Mouse (Mus musculus) heart, adult 2 months (tissue): Measurements from ENCODE around the gene Olfm1.

Experiments used
- CTCF ChIP-seq: fragments of 200-600 bp; IDR thresholded peaks from 2 replicates; pipeline ENCODE4 v1.8.1; 2022; ENCODE audit warnings: antibody characterized with exemption, mild to moderate bottlenecking, moderate library complexity
- EP300 ChIP-seq: fragments of 200-500 bp; IDR thresholded peaks from 2 replicates; pipeline ENCODE4 v1.6.1; 2011; ENCODE audit warnings: low read depth, low read length, control low read depth; ENCODE audit not compliant: insufficient read depth
- POLR2A ChIP-seq: fragments of 200-500 bp; IDR thresholded peaks from 2 replicates; pipeline ENCODE4 v1.6.1; 2011; ENCODE audit warnings: mild to moderate bottlenecking, low read depth, low read length, control low read depth; ENCODE audit not compliant: insufficient read depth

DNA sequence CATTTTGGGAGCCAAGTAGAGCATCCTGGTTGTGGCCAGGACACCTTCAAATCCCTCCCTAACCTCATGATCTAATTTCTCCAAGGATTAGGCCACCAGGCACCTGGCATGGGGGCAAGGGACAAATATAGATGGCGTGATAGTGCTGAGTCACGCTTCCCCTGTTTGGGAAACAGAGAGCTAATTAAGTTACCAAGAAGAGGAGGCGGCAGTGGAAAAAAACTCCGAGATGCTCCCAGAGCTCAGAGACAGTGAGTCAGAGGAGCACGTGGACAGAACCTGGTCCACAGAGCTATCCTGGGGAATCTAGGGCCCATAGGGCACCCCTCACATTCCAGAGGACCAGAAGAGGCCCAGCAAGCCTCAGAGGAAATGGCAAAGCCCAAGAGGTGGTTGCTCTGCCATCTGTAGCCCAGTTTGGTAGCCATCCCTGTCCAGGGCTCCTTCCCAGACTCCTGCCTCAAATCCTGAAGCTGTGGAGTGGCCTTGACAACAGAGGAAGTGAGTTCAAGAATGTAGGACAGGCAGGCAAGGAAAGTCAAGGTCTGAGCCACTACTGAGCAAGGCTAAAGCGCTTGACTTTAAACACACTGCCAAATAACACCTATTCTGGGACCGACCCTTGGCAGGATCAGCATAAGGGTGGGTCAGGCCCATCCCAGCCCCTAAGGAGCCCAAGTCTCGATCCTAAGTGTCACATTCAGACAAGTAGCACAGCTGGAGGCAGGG lies 52.0 kb downstream of the Olfm1 start:
- no peak for TF ChIP-seq CTCF
- TF ChIP-seq POLR2A: no peak
- no peak for TF ChIP-seq EP300
